In the genomic region with DNA sequence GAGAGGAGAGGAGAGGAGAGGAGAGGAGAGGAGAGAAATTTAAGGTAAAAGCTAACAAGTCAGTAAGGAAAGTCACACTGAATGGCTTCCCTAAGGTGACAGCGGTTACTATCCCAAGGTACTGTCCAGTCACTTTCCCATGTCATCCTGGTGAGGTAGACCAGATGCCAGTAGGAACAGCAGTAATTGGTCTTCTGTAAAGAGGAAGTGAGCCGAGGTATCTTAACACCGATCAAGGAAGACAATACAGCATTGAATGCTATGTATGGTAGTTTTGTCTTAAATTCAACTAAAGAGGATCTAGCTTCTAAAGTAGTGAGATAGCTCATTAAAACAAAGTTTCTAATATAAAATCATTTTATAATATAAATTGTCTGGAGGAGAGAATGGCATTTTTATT, we compare ENCODE assay signal across 18 mouse cellular contexts.
A peak's percentile ranks its signal among the peaks of the same experiment; 100 is the strongest.
DNase-seq lines count a peak whose midpoint lies in the region; ATAC-seq lines count a peak whose summit lies in the region.
"Had no signal": no experiment of that assay in that cellular context is flagged by ENCODE, and none has a peak within 500 bp of the region (broad histone marks: within the 10 kb centered on the region; RNA-seq: fewer than 3 reads in every experiment).

No protein-coding gene starts in this region.

- peaks cover 29% of the 10 kb centered on the region for H3K36me3 ChIP-seq in megakaryocyte, embryonic 14.5 days (replicated peaks; ENCODE audit: low read length)
- H3K36me3 ChIP-seq in splenic B cell, adult 2 months (ENCODE audit: control insufficient read depth, insufficient read depth, low read length, poor library complexity, severe bottlenecking) = no peaks in the 10 kb centered on the region
- H3K36me3 ChIP-seq: embryonic facial prominence, embryonic 10.5 days; hindbrain, embryonic 13.5 days had no signal

- no peaks in the 10 kb centered on the region for H3K9me3 ChIP-seq in megakaryocyte, embryonic 14.5 days
- H3K9me3 ChIP-seq: embryonic facial prominence, embryonic 10.5 days; forebrain, embryonic 13.5 days; hindbrain, embryonic 13.5 days had no signal

- ATAC-seq in CD4-positive, CD25-positive, alpha-beta regulatory T cell, adult 4 months = peak; percentile 39
- ATAC-seq: forebrain, embryonic 13.5 days; forebrain, postnatal 0 days had no signal

- intact Hi-C loops in left cerebral cortex, postnatal 36 days (cut with DNase I) = no loop called here

- H3K4me1 ChIP-seq in megakaryocyte, embryonic 14.5 days = peaks cover 87% of the 10 kb centered on the region
- H3K4me1 ChIP-seq: embryonic facial prominence, embryonic 10.5 days; forebrain, embryonic 13.5 days had no signal

- peak overlapping the region; percentile 62 for H3K4me3 ChIP-seq in megakaryocyte, embryonic 14.5 days (replicated peaks)
- H3K4me3 ChIP-seq: embryonic facial prominence, embryonic 10.5 days; forebrain, embryonic 13.5 days; hindbrain, embryonic 13.5 days had no signal

- no peaks in the 10 kb centered on the region for H3K27me3 ChIP-seq in megakaryocyte, embryonic 14.5 days (replicated peaks)
- no peaks in the 10 kb centered on the region for H3K27me3 ChIP-seq in splenic B cell, adult 2 months (ENCODE audit: control insufficient read depth, insufficient read depth, low read length, poor library complexity, severe bottlenecking)
- H3K27me3 ChIP-seq: forebrain, embryonic 13.5 days; hindbrain, embryonic 13.5 days had no signal

- peak; percentile 36 for DNase-seq in MEL-GATA-1-ER (ENCODE audit: extremely low read depth, low read depth)
- peak; percentile 47 for DNase-seq in splenic B cell, adult 2 months (ENCODE audit: low read depth, low spot score)
- DNase-seq in left cerebral cortex, adult 8-10 months (ENCODE audit: low spot score in 2 of 2) = no peak
- no peak for DNase-seq in urinary bladder, adult 18-20 months (ENCODE audit: low spot score in 2 of 2)
- no peak for DNase-seq in left cerebral cortex, postnatal 36 days (ENCODE audit: low spot score in 2 of 2)
- DNase-seq: adrenal gland, adult 2 months; adrenal gland, postnatal 25 days; cerebellum, adult 18-20 months; cerebellum, adult 9-11 months; cerebellum, postnatal 36 days; forebrain, postnatal 0 days; gastrocnemius, postnatal 14 days; heart, postnatal 10 days had no signal

Comparison
In these comparisons a context has a peak if more than half of its experiments do, and no peak if none do; other contexts are left out.
1. DNase-seq: peak in MEL-GATA-1-ER (single experiment) and splenic B cell, adult 2 months (single experiment); none in left cerebral cortex, adult 8-10 months (0 of 2), urinary bladder, adult 18-20 months (0 of 2) and left cerebral cortex, postnatal 36 days (0 of 2).